Mouse (Mus musculus) right cerebral cortex, postnatal 4 days (tissue): Measurements from ENCODE around the gene Ntng2.

Experiments
- DNase-seq: peaks from one replicate; pipeline ENCODE4 v3.0.0-alpha.2; 2022

Gene Ntng2

GRCm38 (mm10) chr2:29252599-29253204 is at the start of gene Ntng2:
Gene Ntng2 (minus strand): TSS chr2:29253005.
- peak; percentile 54 for DNase-seq

- no peak for DNase-seq
These were observed 42.8 kb upstream of the Ntng2 start for GRCm38 (mm10) chr2:29295557-29295956.

GRCm38 (mm10) chr2:29287651-29288050 is 34.8 kb upstream of the Ntng2 start:
- DNase-seq: no peak

- no peak for DNase-seq
These were observed 24.9 kb upstream of the Ntng2 start for GRCm38 (mm10) chr2:29277703-29278121.

- DNase-seq: peak; percentile 51
These were observed 19.2 kb upstream of the Ntng2 start for GRCm38 (mm10) chr2:29271803-29272518.

- no peak for DNase-seq
These were observed 18.3 kb upstream of the Ntng2 start for GRCm38 (mm10) chr2:29271098-29271497.

GRCm38 (mm10) chr2:29266810-29267209 is 14.0 kb upstream of the Ntng2 start:
- DNase-seq: no peak

- DNase-seq: peak; percentile 42
These were observed 9.7 kb upstream of the Ntng2 start for GRCm38 (mm10) chr2:29262436-29262915.

- DNase-seq: no peak
These were observed 8.3 kb upstream of the Ntng2 start for GRCm38 (mm10) chr2:29261126-29261525.

- DNase-seq: peak; percentile 54
These were observed 530 bp upstream of the Ntng2 start for GRCm38 (mm10) chr2:29253205-29253865.

GRCm38 (mm10) chr2:29252059-29252598 is 676 bp downstream of the Ntng2 start:
- DNase-seq: peak; percentile 58

GRCm38 (mm10) chr2:29251095-29252058 is 1.4 kb downstream of the Ntng2 start:
- DNase-seq: peak; percentile 28

GRCm38 (mm10) chr2:29250263-29251094 is 2.3 kb downstream of the Ntng2 start:
- no peak for DNase-seq

GRCm38 (mm10) chr2:29249852-29250251 is 3.0 kb downstream of the Ntng2 start:
- DNase-seq: no peak

- DNase-seq: no peak
These were observed 4.3 kb downstream of the Ntng2 start for GRCm38 (mm10) chr2:29248551-29248950.

GRCm38 (mm10) chr2:29247386-29247785 is 5.4 kb downstream of the Ntng2 start:
- DNase-seq: no peak

GRCm38 (mm10) chr2:29246891-29247290 is 5.9 kb downstream of the Ntng2 start:
- no peak for DNase-seq

- no peak for DNase-seq
These were observed 6.5 kb downstream of the Ntng2 start for GRCm38 (mm10) chr2:29246275-29246674.

GRCm38 (mm10) chr2:29245341-29245779 is 7.4 kb downstream of the Ntng2 start:
- no peak for DNase-seq

GRCm38 (mm10) chr2:29239329-29239728 is 13.5 kb downstream of the Ntng2 start:
- no peak for DNase-seq

GRCm38 (mm10) chr2:29237623-29238022 is 15.2 kb downstream of the Ntng2 start:
- peak; percentile 52 for DNase-seq
